Mouse (Mus musculus) left cerebral cortex, postnatal 36 days (tissue): ENCODE measurements around the gene Poc1b. TPM values are rescaled to one million over a fixed set of nuclear protein-coding genes. Genes with fewer than 3 reads are reported as not detected.
A peak's percentile ranks its signal among the peaks of the same experiment; 100 is the strongest.
"Not testable (repeated sequence)": the region's sequence is repeated elsewhere in the genome, so short reads cannot be mapped to it uniquely, and the experiment has no call there.

Experiments
- DNase-seq, 2 experiments: peaks; one replicate each; pipeline ENCODE4 v3.0.0; 2021 to 2022; ENCODE audit warnings: low spot score in 2 of 2, mixed read lengths in 1 of 2
- intact Hi-C: fragments of 180-260 bp; cut with DNase I; formaldehyde crosslinking; loops from one replicate; pipeline ENCODE4 v1.15.1; 2025
- total RNA-seq, 2 experiments: library from RNA; stranded (reverse); gene quantifications; 2 replicates each; pipeline ENCODE4 v1.2.3; 2021

Poc1b gene
- total RNA-seq, 2 experiments from 2014 or later: 6.0 to 8.3 TPM

- no peak for DNase-seq
- intact Hi-C loops: no loop called here
These were observed 39.8 kb downstream of the Poc1b start for GRCm38 (mm10) chr10:99146596-99146995.

GRCm38 (mm10) chr10:99150016-99150415 is 43.2 kb downstream of the Poc1b start:
- intact Hi-C loops: no loop called here
- DNase-seq: no peak

GRCm38 (mm10) chr10:99151580-99151979 is 44.7 kb downstream of the Poc1b start:
- no peak for DNase-seq
- intact Hi-C loops: no loop called here

GRCm38 (mm10) chr10:99152063-99152462 is 45.2 kb downstream of the Poc1b start:
- intact Hi-C loops: no loop called here
- DNase-seq: no peak

GRCm38 (mm10) chr10:99154635-99155034 is 47.8 kb downstream of the Poc1b start:
- DNase-seq: no peak
- intact Hi-C loops: no loop called here

GRCm38 (mm10) chr10:99156808-99157207 is 50.0 kb downstream of the Poc1b start:
- DNase-seq: no peak
- intact Hi-C loops: no loop called here

- intact Hi-C loops, DNase-seq: not testable (repeated sequence)
These were observed 50.9 kb downstream of the Poc1b start for GRCm38 (mm10) chr10:99157697-99158096.

GRCm38 (mm10) chr10:99161987-99162582 is 55.2 kb downstream of the Poc1b start:
- no peak for DNase-seq
- intact Hi-C loops: loop anchor here (1.0 to 10.0 kb wide), 2 partner anchors 293 to 415 kb away; no protein-coding TSS in a partner anchor

GRCm38 (mm10) chr10:99163002-99163401 is 56.2 kb downstream of the Poc1b start:
- DNase-seq: no peak
- intact Hi-C loops: loop anchor here (10.0 kb wide), 1 partner anchor 292 kb away; no protein-coding TSS in a partner anchor

GRCm38 (mm10) chr10:99164871-99165477 is 58.1 kb downstream of the Poc1b start:
- intact Hi-C loops: loop anchor here (1.0 to 10.0 kb wide), 3 partner anchors 77 to 450 kb away; no protein-coding TSS in a partner anchor
- DNase-seq: peak in 1 of 2 experiments; percentile 11

- DNase-seq: no peak
- intact Hi-C loops: loop anchor here (1.0 to 10.0 kb wide), 4 partner anchors 76 to 449 kb away; no protein-coding TSS in a partner anchor
These were observed 59.0 kb downstream of the Poc1b start for GRCm38 (mm10) chr10:99165751-99166282.

GRCm38 (mm10) chr10:99166392-99166791 is 59.6 kb downstream of the Poc1b start:
- no peak for DNase-seq
- intact Hi-C loops: loop anchor here (1.0 to 10.0 kb wide), 3 partner anchors 76 to 411 kb away; no protein-coding TSS in a partner anchor

GRCm38 (mm10) chr10:99168404-99168803 is 61.6 kb downstream of the Poc1b start:
- DNase-seq: no peak
- intact Hi-C loops: loop anchor here (2.0 to 10.0 kb wide), 3 partner anchors 74 to 286 kb away; partner anchors contain the start of gene Dusp6

- intact Hi-C loops: loop anchor here (2.0 to 10.0 kb wide), 3 partner anchors 73 to 286 kb away; partner anchors contain the start of gene Dusp6
- peak; percentile 12 to 30 for DNase-seq
These were observed 62.3 kb downstream of the Poc1b start for GRCm38 (mm10) chr10:99168840-99169764.

- peak; percentile 30 to 43 for DNase-seq
- intact Hi-C loops: loop anchor here (2.0 to 10.0 kb wide), 3 partner anchors 73 to 285 kb away; partner anchors contain the start of gene Dusp6
These were observed 62.9 kb downstream of the Poc1b start for GRCm38 (mm10) chr10:99169765-99170129.

GRCm38 (mm10) chr10:99171961-99172497 is 65.2 kb downstream of the Poc1b start:
- intact Hi-C loops: no loop called here

GRCm38 (mm10) chr10:99172906-99173507 is 66.2 kb downstream of the Poc1b start:
- intact Hi-C loops: no loop called here
- DNase-seq: no peak

More at GRCm38 (mm10) chr10:99171961-99172497, 65.2 kb downstream of the Poc1b start:
- peak; percentile 30 to 38 for DNase-seq

- intact Hi-C loops: no loop called here
- no peak for DNase-seq
These were observed 70.1 kb downstream of the Poc1b start for GRCm38 (mm10) chr10:99176911-99177310.

- no peak for DNase-seq
- intact Hi-C loops: no loop called here
These were observed 71.3 kb downstream of the Poc1b start for GRCm38 (mm10) chr10:99178118-99178517.
